Mouse (Mus musculus) embryo, embryonic 11.5 days (tissue): ENCODE measurements around the gene Barx1.

Source experiments
- DNase-seq: peaks from one replicate; pipeline ENCODE4 v3.0.0-alpha.2; 2012; ENCODE audit warnings: low read depth, low spot score

The Barx1 gene

GRCm38 (mm10) chr13:48660221-48660734 is 2.5 kb upstream of the Barx1 start:
- DNase-seq: no peak

- DNase-seq: no peak
Observed at GRCm38 (mm10) chr13:48660741-48661140, 2.1 kb upstream of the Barx1 start.

GRCm38 (mm10) chr13:48661561-48661960 is 1.2 kb upstream of the Barx1 start:
- no peak for DNase-seq

GRCm38 (mm10) chr13:48663211-48663987 is 601 bp downstream of the Barx1 start:
- DNase-seq: no peak

GRCm38 (mm10) chr13:48663988-48664339 is 1.2 kb downstream of the Barx1 start:
- DNase-seq: no peak

- DNase-seq: no peak
Observed at GRCm38 (mm10) chr13:48664916-48665655, 2.3 kb downstream of the Barx1 start.

- DNase-seq: no peak
Observed at GRCm38 (mm10) chr13:48665656-48666597, 3.1 kb downstream of the Barx1 start.

GRCm38 (mm10) chr13:48667461-48667860 is 4.7 kb downstream of the Barx1 start:
- no peak for DNase-seq

- DNase-seq: no peak
Observed at GRCm38 (mm10) chr13:48668091-48668975, 5.5 kb downstream of the Barx1 start.

GRCm38 (mm10) chr13:48668976-48669534 is 6.3 kb downstream of the Barx1 start:
- no peak for DNase-seq

GRCm38 (mm10) chr13:48672312-48672840 is 9.6 kb downstream of the Barx1 start:
- DNase-seq: no peak

GRCm38 (mm10) chr13:48674609-48675008 is 11.8 kb downstream of the Barx1 start:
- DNase-seq: no peak

GRCm38 (mm10) chr13:48679351-48679750 is 16.6 kb downstream of the Barx1 start:
- no peak for DNase-seq

GRCm38 (mm10) chr13:48686666-48687065 is 23.9 kb downstream of the Barx1 start:
- DNase-seq: no peak

GRCm38 (mm10) chr13:48691991-48692390 is 29.2 kb downstream of the Barx1 start:
- no peak for DNase-seq

- DNase-seq: no peak
Observed at GRCm38 (mm10) chr13:48694090-48695064, 31.6 kb downstream of the Barx1 start.

- no peak for DNase-seq
Observed at GRCm38 (mm10) chr13:48706385-48706951, 43.7 kb downstream of the Barx1 start.

- no peak for DNase-seq
Observed at GRCm38 (mm10) chr13:48712675-48713074, 49.9 kb downstream of the Barx1 start.

GRCm38 (mm10) chr13:48716075-48716474 is 53.3 kb downstream of the Barx1 start:
- no peak for DNase-seq
